Mouse (Mus musculus) cerebellum, adult 2 months (tissue): ENCODE data around the gene Slc27a1.

ENCODE experiments used
- CTCF ChIP-seq: fragments of 200-500 bp; IDR thresholded peaks from 2 replicates; pipeline ENCODE4 v1.5.1; 2011; ENCODE audit warnings: low read depth, mild to moderate bottlenecking, control low read depth, low read length, moderate library complexity, borderline replicate concordance; ENCODE audit not compliant: insufficient read depth
- POLR2A ChIP-seq: fragments of 200-500 bp; IDR thresholded peaks from 2 replicates; pipeline ENCODE4 v1.6.1; 2011; ENCODE audit warnings: low read length, control low read depth, borderline replicate concordance; ENCODE audit not compliant: insufficient read depth

DNA sequence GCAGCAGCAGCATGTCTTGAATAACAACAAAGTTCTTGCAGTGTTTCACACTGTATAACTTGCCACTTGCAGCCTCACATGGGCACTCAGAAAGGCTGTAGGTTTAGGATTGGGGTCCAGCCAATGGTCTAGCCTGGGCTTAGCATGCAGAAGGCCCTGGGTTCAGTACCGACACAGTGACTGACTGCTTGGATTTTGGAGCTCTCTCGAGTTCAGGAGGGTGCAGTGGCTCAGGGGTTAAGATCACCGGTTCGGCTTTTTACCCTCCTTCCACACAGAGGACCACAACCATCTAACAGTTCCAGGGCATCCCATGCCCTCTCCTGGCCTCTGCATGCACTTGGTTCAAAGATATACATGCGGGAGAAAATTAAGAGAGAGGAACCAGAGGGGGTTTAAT lies 22.3 kb downstream of the Slc27a1 start:
- TF ChIP-seq CTCF (no peak), POLR2A (no peak)
